Mouse (Mus musculus) thymus, postnatal 25 days (tissue): ENCODE measurements around the gene Parm1.

Experiments
- DNase-seq: peaks from one replicate; pipeline ENCODE4 v3.0.0; 2022

Parm1 gene

DNA sequence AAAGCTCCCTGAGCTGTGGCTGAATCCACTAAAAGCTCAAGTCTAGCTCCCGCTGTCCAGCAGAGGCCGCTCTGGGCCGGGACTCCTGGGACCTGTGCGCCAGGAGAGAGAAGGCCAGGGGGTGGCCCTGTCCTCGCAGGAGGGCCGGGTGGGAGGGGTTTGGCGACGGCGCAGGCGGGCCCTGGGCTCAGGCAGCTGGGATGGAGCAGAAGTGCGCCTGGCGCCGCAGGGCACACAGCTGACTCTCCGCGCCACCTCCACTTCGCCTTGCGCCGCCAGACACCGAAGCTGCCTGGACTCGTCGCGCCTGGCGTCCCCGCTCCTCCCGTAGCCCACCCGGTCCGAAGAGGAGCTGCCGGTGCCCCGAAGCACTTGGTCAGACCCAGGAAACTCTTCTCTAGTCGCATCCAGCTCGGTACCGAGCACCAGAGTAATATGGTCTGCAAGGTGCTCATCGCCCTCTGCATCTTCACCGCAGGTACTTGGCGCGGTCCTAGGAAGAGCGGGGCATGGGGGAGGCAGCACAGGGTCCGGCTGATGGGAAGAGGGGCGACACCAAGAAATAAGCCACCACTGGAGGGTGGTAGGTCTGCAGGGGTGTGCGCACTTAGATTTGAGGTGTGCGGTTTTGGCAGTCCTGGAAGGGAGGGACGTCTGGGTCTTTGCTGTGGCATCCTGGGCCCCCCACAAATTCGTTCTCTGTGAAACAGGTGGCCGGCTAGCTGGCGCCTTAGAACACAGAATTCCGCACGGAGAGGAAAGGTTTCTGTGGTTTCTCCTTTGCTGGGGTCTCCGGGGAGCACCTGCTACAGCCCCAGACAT, at the start of gene Parm1:
Gene Parm1 (plus strand): TSS at position 136 of the 822 bp plus-strand sequence.
- peak; percentile 61 for DNase-seq

DNA sequence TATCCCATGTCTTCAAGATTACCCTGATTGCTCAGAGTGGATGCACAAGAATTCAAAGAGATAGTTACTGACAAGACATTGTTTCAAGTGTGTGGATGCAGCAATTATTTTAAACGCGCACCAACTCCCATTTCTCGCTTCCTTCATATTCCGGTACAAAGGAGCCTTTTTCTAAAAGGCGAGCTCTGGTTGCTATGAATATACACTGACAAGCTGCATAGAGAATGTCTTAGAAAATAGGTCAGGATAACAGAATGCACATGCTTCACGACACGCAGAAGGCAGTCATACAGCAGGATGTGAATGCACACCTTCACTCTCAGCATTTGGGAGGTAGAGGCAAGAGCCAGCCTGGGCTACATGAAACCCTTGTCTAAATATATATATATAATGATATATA, 42.2 kb upstream of the Parm1 start:
- no peak for DNase-seq

DNA sequence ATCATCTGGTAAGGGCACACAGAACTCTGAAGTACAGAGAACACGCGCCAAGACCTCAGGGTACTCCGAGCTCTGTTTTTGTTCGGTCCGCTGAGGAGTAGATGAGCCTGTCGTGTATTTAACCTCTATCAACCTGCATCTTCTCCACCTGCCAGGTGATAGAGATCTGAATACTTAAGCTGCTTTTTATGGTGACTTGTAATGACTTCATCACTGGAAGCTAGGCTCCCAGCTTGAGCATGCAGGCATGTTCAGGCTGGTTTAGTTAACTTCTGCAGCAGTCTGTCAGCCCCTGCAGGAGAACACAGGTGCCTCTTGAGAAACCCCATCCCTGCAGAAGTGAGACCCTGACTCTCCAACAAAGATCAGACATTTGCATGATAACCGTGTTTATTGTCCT, 40.6 kb upstream of the Parm1 start:
- no peak for DNase-seq

DNA sequence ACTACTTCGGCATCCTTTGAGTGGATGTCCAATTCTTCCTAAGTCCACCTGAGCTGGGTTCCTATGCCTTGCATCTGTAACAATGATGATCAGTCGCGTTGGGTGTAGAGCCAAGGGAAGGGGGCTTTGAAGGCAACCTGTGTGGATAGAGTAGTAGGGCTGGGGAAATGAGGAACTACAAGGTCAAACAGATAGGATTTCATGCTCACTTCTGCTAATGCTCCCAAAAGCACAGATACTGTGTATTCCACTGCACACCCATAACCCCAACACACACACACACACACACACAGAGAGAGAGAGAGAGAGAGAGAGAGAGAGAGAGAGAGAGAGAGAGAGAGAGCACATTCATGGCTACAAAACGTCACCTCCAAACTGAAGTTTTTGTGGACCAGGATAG, 38.7 kb upstream of the Parm1 start:
- DNase-seq: no peak

- no peak for DNase-seq
Observed at GRCm38 (mm10) chr5:91480129-91480528, 37.3 kb upstream of the Parm1 start.

DNA sequence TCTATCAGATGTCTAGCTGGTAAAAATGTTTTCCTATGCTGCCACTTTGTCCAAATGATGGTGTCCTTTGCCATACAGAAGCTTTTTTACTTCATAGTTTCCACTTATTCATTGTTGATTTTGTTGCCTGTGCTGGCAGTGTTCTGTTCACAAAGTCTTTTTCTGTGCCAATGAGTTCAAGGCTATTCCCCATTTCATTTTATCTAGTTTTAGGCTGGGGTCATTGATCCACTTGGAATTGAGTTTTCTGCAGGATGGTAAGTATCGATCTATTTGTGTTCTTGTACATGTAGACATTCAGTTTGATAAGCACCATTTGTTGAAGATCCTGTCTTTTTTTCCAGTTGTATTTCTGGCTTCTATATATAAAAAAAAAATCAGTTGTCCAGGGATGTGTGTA, 33.1 kb upstream of the Parm1 start:
- DNase-seq: no peak

GRCm38 (mm10) chr5:91494456-91494855, 23.0 kb upstream of the Parm1 start:
- DNase-seq: no peak

GRCm38 (mm10) chr5:91501361-91501760, 16.1 kb upstream of the Parm1 start:
- no peak for DNase-seq

DNA sequence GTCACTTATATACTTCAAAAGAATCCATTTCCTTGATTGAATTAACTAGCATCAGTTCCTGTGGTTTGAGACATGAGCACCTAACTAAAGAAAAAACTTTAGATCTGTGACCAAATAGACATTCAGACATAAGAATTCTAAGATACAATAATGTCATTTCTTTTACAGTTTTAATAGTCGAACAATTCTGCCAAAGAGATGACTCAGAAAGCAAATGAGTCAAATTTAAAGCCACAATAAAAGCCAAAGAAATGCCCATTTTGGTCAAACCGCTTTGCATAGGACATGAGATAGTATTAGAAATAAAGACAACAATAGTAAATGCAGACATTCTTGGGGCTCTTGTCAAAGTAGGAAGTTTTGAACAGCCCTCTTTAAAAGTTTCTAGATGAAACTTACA, 15.0 kb upstream of the Parm1 start:
- DNase-seq: no peak

DNA sequence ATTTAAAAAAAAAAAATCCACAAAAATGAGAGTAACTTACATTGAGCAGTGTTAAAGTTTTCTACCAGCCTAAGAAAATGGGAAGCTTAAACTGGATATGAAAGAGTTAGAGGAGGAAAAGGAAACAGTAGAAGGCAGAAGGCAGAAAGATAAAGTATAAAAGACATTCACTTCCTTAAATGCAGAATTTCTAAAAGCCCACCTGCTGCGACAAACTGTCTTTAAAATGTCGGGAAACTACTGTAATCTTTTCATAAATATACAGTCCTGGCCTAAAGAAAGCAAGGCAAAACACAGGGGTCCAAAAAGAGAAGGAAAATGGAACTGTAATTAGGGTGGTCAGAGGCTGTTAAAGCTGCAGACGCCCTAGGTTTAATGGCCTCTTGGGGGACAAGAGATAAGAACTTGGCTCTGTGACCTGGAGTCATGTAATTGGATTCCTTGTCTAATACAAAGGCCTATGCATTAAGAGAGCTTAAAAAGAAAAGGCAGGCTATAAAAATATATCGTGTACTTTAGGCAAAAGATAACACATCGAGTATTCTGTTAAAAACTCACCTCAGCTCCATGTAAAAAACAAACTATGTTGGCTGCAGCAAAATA, 13.0 kb upstream of the Parm1 start:
- DNase-seq: no peak

DNA sequence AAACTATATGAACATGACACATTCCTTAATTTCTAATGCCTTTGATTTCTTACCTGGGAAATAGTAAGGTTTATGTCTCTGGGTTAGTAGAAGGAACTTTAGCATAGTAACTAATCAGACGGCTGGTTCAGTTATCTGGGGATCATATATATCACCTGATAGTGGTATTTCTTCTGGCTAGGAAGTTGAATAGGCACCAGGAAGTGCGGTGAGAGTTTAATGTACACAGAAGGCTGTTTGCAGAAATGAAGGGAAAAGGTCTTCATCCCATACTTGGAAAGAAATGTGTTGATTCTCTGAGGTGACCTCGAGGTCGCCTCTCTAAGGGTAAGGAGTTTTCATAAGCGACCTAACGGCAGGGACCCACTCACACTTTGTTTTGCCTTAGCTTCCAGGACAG, 338 bp upstream of the Parm1 start:
- no peak for DNase-seq

DNA sequence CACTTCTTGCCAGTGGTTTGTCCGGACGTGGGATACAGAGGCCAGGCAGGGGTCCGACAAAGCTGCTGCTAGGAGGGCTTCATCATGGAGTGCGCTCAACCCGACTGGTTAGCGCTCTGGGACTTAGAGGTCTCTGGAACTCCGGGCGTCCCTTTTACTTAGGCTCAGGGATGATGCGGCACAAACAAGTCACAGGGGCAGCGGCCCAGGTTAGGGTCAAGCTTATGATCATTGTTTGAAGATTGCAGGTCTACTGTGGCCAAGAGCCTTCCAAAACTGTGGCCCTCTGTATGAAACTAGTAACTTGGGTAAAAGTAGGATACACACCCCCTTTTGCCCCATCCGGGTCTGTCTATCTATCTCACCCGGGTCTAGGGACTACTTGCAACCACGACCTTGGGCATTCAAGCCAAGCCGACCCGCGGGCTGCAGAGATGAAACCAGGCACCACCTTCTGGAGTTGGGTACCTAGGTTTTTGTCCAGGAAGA, 931 bp downstream of the Parm1 start:
- no peak for DNase-seq

DNA sequence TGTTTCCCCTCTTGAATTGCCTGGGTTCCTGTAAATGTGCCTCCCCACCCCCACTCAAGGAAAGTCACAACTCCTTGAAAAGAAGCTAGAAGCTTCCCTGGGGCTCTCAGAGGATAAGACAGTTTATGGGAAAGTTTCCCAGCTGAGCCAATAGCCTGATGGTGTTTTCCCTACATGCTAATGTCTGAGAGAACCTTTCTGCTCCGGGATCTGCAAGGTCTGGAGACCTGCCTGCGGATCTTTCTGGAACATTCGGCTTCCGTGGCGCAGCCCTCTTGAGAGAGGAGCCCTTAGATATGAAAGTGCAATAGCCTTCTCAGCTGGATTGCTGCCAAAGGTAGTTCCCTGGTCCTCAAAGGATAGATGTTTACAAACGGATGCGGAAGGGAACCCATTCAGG, 1.5 kb downstream of the Parm1 start:
- DNase-seq: no peak

GRCm38 (mm10) chr5:91519521-91519920, 2.1 kb downstream of the Parm1 start:
- no peak for DNase-seq

DNA sequence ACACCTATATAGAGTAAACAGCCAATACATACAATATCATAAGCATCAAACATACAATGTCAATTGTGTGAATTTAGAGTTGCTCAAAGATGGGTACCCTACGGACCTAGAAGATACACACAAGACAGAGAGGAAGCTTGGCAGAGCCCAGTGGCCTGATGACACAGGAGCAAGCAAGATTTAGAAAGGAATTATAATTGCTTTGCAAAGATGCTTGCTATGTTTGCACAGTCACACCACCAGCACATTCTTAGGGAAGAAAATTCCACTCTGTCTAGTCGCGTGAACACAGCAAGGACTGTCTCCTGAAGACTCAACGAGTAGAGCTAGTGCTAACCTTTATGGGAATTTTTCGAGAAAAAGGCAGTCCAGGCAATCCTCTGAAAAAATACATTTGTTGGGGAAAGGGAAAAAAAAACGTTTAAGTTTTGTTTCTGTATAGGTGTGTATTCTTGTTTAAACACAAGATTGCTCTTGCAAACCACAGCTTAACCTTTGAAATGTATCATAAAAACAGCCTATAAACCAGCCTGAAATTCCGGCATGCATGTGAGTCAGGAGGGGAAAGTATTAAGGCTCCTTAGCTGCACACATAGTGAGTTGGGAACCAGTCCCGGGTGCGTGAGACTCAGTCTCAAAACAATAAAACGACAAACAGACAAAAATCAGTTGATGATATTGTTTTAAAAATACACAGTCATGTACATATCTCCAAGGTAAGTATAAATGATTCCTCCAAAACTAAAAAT, 15.5 kb downstream of the Parm1 start:
- DNase-seq: no peak

DNA sequence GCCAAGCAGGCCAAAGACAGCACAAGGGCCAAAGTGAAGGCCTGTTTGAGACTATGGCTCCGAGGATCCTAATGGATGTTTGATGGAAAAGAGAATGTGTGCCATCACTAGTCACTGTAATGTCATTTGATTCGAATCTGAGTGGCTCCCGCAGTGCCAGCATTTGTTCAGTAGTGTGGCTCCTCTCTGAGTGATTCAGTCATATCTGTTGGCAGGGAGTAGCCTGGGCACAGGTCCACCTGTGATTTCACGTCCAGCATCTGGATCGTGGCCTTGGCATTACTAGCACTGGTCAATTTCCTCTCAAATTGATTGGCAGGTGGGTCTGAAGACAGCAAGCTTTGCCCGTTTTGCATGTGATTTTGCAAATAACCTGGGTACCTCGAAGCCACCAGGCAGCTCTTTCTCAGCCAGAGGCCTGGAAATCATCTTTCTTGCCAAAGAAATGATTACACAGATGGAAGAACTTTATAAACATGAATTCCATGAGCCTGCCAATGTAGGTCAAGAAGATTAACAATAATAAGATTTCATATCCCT, 41.7 kb downstream of the Parm1 start:
- no peak for DNase-seq

- no peak for DNase-seq
Observed at GRCm38 (mm10) chr5:91559711-91560110, 42.3 kb downstream of the Parm1 start.

- DNase-seq: no peak
Observed at GRCm38 (mm10) chr5:91561394-91561793, 44.0 kb downstream of the Parm1 start.

- no peak for DNase-seq
Observed at GRCm38 (mm10) chr5:91562486-91562885, 45.1 kb downstream of the Parm1 start.

DNA sequence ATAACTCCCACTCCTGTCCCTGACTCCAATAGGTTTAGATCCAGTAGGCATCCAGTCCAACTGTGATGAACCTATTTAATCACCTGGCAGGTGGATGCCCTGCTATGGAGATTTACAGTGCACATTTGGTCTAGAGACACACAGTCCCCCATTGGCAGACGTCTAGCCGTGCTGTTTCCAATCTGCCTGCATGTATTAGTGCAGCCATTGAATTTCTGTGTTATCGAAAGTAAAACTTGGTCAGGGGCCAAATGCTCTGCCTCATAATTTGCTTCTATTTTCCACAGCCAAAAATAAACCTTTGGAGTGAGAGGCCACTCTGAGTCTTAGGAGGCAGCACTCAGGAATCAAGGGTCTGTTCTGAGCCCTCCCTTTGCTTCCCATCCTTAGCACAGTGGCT, 46.6 kb downstream of the Parm1 start:
- no peak for DNase-seq

DNA sequence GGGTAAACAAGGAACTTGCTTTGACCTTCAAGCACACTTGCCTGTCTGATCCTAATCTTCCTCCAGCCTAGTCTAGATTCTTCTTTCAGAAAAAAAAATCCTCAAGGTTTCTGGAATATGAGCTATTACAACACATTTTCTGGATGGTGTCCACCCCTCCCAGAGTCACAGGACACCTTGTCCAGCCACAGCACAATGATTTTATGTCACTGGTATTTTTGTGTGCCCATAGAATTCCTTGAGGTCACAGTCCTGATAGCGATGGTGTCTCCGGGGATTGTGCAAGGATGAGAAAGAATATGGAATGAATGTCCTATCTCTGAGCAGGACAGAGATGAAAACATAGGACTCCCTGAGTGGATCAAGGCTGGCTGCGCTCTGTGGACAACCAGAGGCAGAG, 48.0 kb downstream of the Parm1 start:
- no peak for DNase-seq

DNA sequence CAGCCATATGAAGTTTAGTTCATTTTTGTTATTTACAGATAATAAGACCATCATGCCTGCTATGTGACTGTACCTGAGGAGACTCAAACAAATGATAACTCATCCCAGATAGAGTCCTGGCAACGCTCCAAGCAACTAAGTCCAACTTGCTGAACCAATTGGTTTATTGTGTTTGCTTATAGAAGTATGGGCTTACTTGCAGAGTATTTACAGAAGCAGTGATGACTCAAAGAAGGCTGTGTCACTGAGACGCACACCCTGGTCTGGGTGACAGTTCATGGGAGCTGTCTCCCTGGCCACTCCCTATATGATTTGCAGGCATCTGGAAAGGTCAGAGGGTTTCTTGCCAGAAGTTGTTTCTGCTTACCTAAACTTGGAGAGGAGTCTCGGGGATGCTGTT, 49.2 kb downstream of the Parm1 start:
- DNase-seq: no peak

GRCm38 (mm10) chr5:91574211-91574610, 56.8 kb downstream of the Parm1 start:
- DNase-seq: no peak

GRCm38 (mm10) chr5:91578924-91579323, 61.5 kb downstream of the Parm1 start:
- no peak for DNase-seq
